Mouse (Mus musculus): ENCODE measurements around the gene Svep1. TPM values are rescaled to one million over a fixed set of nuclear protein-coding genes. Genes with fewer than 3 reads are reported as not detected.

Gene Svep1
- polyA plus RNA-seq, 1 experiment: 0.08 TPM

- Histone ChIP-seq H3K36me3 (ENCODE audit: control insufficient read depth, insufficient read depth) (no peaks in the 10 kb centered on the region), H3K79me2 (ENCODE audit: control insufficient read depth, insufficient read depth) (no peaks in the 10 kb centered on the region), H3ac (ENCODE audit: control insufficient read depth, insufficient read length) (no peak overlapping the region), H3K4me2 (ENCODE audit: low read depth) (no peak overlapping the region), H3K27me3 (ENCODE audit: control insufficient read depth, insufficient read depth, insufficient read length) (no peaks in the 10 kb centered on the region), H3K4me3 (no peak overlapping the region)
- TF ChIP-seq POLR2A (IDR thresholded peaks at IDR 0.05; ENCODE audit: insufficient read length, low read depth) (no peak), REST (IDR thresholded peaks at IDR 0.05; ENCODE audit: insufficient read depth, insufficient read length) (no peak), TCF12 (IDR thresholded peaks at IDR 0.05; ENCODE audit: insufficient read depth, poor library complexity, severe bottlenecking) (no peak), E2F4 (IDR thresholded peaks at IDR 0.05; ENCODE audit: insufficient read depth) (no peak), MYOD1 (IDR thresholded peaks at IDR 0.05; ENCODE audit: control insufficient read depth in 1 of 3, insufficient read length in 2 of 3, low read depth in 2 of 3) (no peak), MYOG (IDR thresholded peaks at IDR 0.05; ENCODE audit: control insufficient read depth in 1 of 3, insufficient read depth in 1 of 3, insufficient read length in 2 of 3, low read depth in 2 of 3) (no peak), SRF (IDR thresholded peaks at IDR 0.05; ENCODE audit: control insufficient read depth, insufficient read length, low read depth) (no peak)
These were observed 29.4 kb downstream of the Svep1 start for GRCm38 (mm10) chr4:58177256-58177655.

GRCm38 (mm10) chr4:58174435-58174987 lies 32.1 kb downstream of the Svep1 start:
- no peak for TF ChIP-seq SRF (IDR thresholded peaks at IDR 0.05; ENCODE audit: control insufficient read depth, insufficient read length, low read depth)
- no peak for TF ChIP-seq MYOD1 (IDR thresholded peaks at IDR 0.05; ENCODE audit: control insufficient read depth in 1 of 3, insufficient read length in 2 of 3, low read depth in 2 of 3)
- TF ChIP-seq REST (IDR thresholded peaks at IDR 0.05; ENCODE audit: insufficient read depth, insufficient read length): no peak
- no peak for TF ChIP-seq TCF3 (IDR thresholded peaks at IDR 0.05; ENCODE audit: insufficient read length, low read depth)
- TF ChIP-seq CEBPB (IDR thresholded peaks at IDR 0.05; ENCODE audit: insufficient read depth, poor library complexity, severe bottlenecking): no peak
- TF ChIP-seq MAX (IDR thresholded peaks at IDR 0.05; ENCODE audit: low read depth): no peak
- no peak for TF ChIP-seq POLR2AphosphoS2 (IDR thresholded peaks at IDR 0.05; ENCODE audit: insufficient read length, low read depth)
- no peak for TF ChIP-seq MYOG (IDR thresholded peaks at IDR 0.05; ENCODE audit: control insufficient read depth in 1 of 3, insufficient read depth in 1 of 3, insufficient read length in 2 of 3, low read depth in 2 of 3)
- TF ChIP-seq E2F4 (IDR thresholded peaks at IDR 0.05; ENCODE audit: insufficient read depth): no peak
- TF ChIP-seq POLR2A (IDR thresholded peaks at IDR 0.05; ENCODE audit: insufficient read length, low read depth): no peak
- no peak for TF ChIP-seq TCF12 (IDR thresholded peaks at IDR 0.05; ENCODE audit: insufficient read depth, poor library complexity, severe bottlenecking)
- TF ChIP-seq USF1 (IDR thresholded peaks at IDR 0.05; ENCODE audit: low read depth): no peak
- H3K36me3 ChIP-seq (ENCODE audit: control insufficient read depth, insufficient read depth): no peaks in the 10 kb centered on the region
- H3K4me3 ChIP-seq: no peak overlapping the region
- no peak overlapping the region for H3K4me2 ChIP-seq (ENCODE audit: low read depth)
- H3ac ChIP-seq (ENCODE audit: control insufficient read depth, insufficient read length): no peak overlapping the region
- no peaks in the 10 kb centered on the region for H3K79me2 ChIP-seq (ENCODE audit: control insufficient read depth, insufficient read depth)
- no peaks in the 10 kb centered on the region for H3K27me3 ChIP-seq (ENCODE audit: control insufficient read depth, insufficient read depth, insufficient read length)

GRCm38 (mm10) chr4:58173401-58173800 lies 33.3 kb downstream of the Svep1 start:
- Histone ChIP-seq H3K79me2 (ENCODE audit: control insufficient read depth, insufficient read depth) (no peaks in the 10 kb centered on the region), H3ac (ENCODE audit: control insufficient read depth, insufficient read length) (no peak overlapping the region), H3K36me3 (ENCODE audit: control insufficient read depth, insufficient read depth) (no peaks in the 10 kb centered on the region), H3K4me2 (ENCODE audit: low read depth) (no peak overlapping the region), H3K27me3 (ENCODE audit: control insufficient read depth, insufficient read depth, insufficient read length) (no peaks in the 10 kb centered on the region), H3K4me3 (no peak overlapping the region)
- no peak for TF ChIP-seq MYOD1 (IDR thresholded peaks at IDR 0.05; ENCODE audit: control insufficient read depth in 1 of 3, insufficient read length in 2 of 3, low read depth in 2 of 3)
- no peak for TF ChIP-seq POLR2AphosphoS2 (IDR thresholded peaks at IDR 0.05; ENCODE audit: insufficient read length, low read depth)
- no peak for TF ChIP-seq SRF (IDR thresholded peaks at IDR 0.05; ENCODE audit: control insufficient read depth, insufficient read length, low read depth)
- no peak for TF ChIP-seq TCF12 (IDR thresholded peaks at IDR 0.05; ENCODE audit: insufficient read depth, poor library complexity, severe bottlenecking)
- TF ChIP-seq USF1 (IDR thresholded peaks at IDR 0.05; ENCODE audit: low read depth): no peak
- no peak for TF ChIP-seq POLR2A (IDR thresholded peaks at IDR 0.05; ENCODE audit: insufficient read length, low read depth)
- TF ChIP-seq E2F4 (IDR thresholded peaks at IDR 0.05; ENCODE audit: insufficient read depth): no peak

GRCm38 (mm10) chr4:58170430-58170829 lies 36.2 kb downstream of the Svep1 start:
- Histone ChIP-seq H3K4me2 (ENCODE audit: low read depth) (no peak overlapping the region), H3ac (ENCODE audit: control insufficient read depth, insufficient read length) (no peak overlapping the region), H3K4me3 (no peak overlapping the region), H3K79me2 (ENCODE audit: control insufficient read depth, insufficient read depth) (no peaks in the 10 kb centered on the region), H3K36me3 (ENCODE audit: control insufficient read depth, insufficient read depth) (no peaks in the 10 kb centered on the region), H3K27me3 (ENCODE audit: control insufficient read depth, insufficient read depth, insufficient read length) (no peaks in the 10 kb centered on the region)
- TF ChIP-seq SRF (IDR thresholded peaks at IDR 0.05; ENCODE audit: control insufficient read depth, insufficient read length, low read depth) (no peak), MAX (IDR thresholded peaks at IDR 0.05; ENCODE audit: low read depth) (no peak), E2F4 (IDR thresholded peaks at IDR 0.05; ENCODE audit: insufficient read depth) (no peak), POLR2A (IDR thresholded peaks at IDR 0.05; ENCODE audit: insufficient read length, low read depth) (no peak), MYOD1 (IDR thresholded peaks at IDR 0.05; ENCODE audit: control insufficient read depth in 1 of 3, insufficient read length in 2 of 3, low read depth in 2 of 3) (peak in 1 of 3 experiments; percentile 32), REST (IDR thresholded peaks at IDR 0.05; ENCODE audit: insufficient read depth, insufficient read length) (no peak), MYOG (IDR thresholded peaks at IDR 0.05; ENCODE audit: control insufficient read depth in 1 of 3, insufficient read depth in 1 of 3, insufficient read length in 2 of 3, low read depth in 2 of 3) (no peak), POLR2AphosphoS2 (IDR thresholded peaks at IDR 0.05; ENCODE audit: insufficient read length, low read depth) (no peak)

GRCm38 (mm10) chr4:58169918-58170317 lies 36.7 kb downstream of the Svep1 start:
- H3K79me2 ChIP-seq (ENCODE audit: control insufficient read depth, insufficient read depth): no peaks in the 10 kb centered on the region
- H3K27me3 ChIP-seq (ENCODE audit: control insufficient read depth, insufficient read depth, insufficient read length): no peaks in the 10 kb centered on the region
- H3K4me2 ChIP-seq (ENCODE audit: low read depth): no peak overlapping the region
- H3K4me3 ChIP-seq: no peak overlapping the region
- no peak for TF ChIP-seq CEBPB (IDR thresholded peaks at IDR 0.05; ENCODE audit: insufficient read depth, poor library complexity, severe bottlenecking)
- TF ChIP-seq TCF12 (IDR thresholded peaks at IDR 0.05; ENCODE audit: insufficient read depth, poor library complexity, severe bottlenecking): no peak
- no peak for TF ChIP-seq POLR2AphosphoS2 (IDR thresholded peaks at IDR 0.05; ENCODE audit: insufficient read length, low read depth)
- no peak for TF ChIP-seq E2F4 (IDR thresholded peaks at IDR 0.05; ENCODE audit: insufficient read depth)
- TF ChIP-seq TCF3 (IDR thresholded peaks at IDR 0.05; ENCODE audit: insufficient read length, low read depth): no peak
- no peak for TF ChIP-seq USF1 (IDR thresholded peaks at IDR 0.05; ENCODE audit: low read depth)
- no peak for TF ChIP-seq SRF (IDR thresholded peaks at IDR 0.05; ENCODE audit: control insufficient read depth, insufficient read length, low read depth)
- no peaks in the 10 kb centered on the region for H3K36me3 ChIP-seq (ENCODE audit: control insufficient read depth, insufficient read depth)
- no peak overlapping the region for H3ac ChIP-seq (ENCODE audit: control insufficient read depth, insufficient read length)
